Mouse (Mus musculus) G1E (cell line): ENCODE measurements around the gene Atxn2.

ENCODE experiments used
- CTCF ChIP-seq: IDR thresholded peaks from 2 replicates; pipeline ENCODE4 v1.5.1; 2012; ENCODE audit warnings: low read depth, low read length, inconsistent platforms, mixed read lengths
- GATA1 ChIP-seq: IDR thresholded peaks from 2 replicates; pipeline ENCODE4 v1.6.1; 2012; ENCODE audit warnings: borderline replicate concordance, low read length, inconsistent platforms, mixed read lengths
- GATA2 ChIP-seq: IDR thresholded peaks from 2 replicates; pipeline ENCODE4 v1.6.1; 2012; ENCODE audit warnings: low read depth, low read length, inconsistent platforms, borderline replicate concordance
- POLR2AphosphoS5 ChIP-seq: IDR thresholded peaks from 2 replicates; pipeline ENCODE4 v1.6.1; 2012; ENCODE audit warnings: low read depth, low read length, inconsistent platforms; ENCODE audit not compliant: insufficient replicate concordance
- TAL1 ChIP-seq: conservative IDR thresholded peaks from 2 replicates; pipeline ENCODE4 v1.6.1; 2012; ENCODE audit warnings: low read depth, low read length, inconsistent platforms, mixed read lengths

DNA sequence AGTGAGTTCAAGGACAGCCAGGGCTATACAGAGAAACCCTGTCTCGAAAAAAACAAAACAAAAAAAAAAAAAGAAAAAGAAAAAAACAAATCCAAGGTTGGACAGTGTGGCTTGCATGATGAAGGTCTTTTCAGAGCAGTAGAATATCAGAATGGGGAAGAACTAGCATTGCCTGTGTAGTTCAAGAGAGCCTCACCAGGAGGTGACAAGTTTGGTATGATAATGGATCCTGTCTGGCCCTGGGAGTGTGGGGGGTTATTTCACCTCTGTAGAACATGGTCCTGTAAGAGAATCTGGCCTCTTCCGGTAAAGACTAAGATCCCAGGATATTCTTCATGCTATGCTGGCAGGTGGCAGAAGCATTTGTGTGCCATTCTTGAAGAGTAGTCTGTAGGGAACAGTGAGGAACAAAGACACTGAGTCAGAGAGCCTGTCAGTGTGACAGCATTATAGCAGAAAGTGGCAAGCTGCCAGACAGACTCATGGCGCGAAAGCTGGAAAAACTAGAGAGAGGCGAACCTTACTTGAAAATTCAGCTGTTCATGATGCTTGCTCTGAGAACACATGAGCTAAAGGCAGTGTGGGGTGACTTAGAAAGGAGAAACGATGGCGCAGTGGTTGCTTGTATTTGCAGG lies 67.5 kb downstream of the Atxn2 start:
- TF ChIP-seq CTCF = no peak
- no peak for TF ChIP-seq TAL1
- TF ChIP-seq GATA1 = no peak
- no peak for TF ChIP-seq POLR2AphosphoS5
- no peak for TF ChIP-seq GATA2
